Mouse (Mus musculus): ENCODE measurements around the gene Tesc. TPM values are rescaled to one million over a fixed set of nuclear protein-coding genes. Genes with fewer than 3 reads are reported as not detected.
A peak's percentile ranks its signal among the peaks of the same experiment; 100 is the strongest.

The Tesc gene
- polyA plus RNA-seq, 1 experiment from 2014 or later: 14.5 TPM

GRCm38 (mm10) chr5:117989773-117990172 is 37.8 kb upstream of the Tesc start:
- Histone ChIP-seq H3K36me3 (ENCODE audit: control insufficient read depth, insufficient read depth, low read length) (peaks cover 100% of the 10 kb centered on the region), H3K27me3 (ENCODE audit: control insufficient read depth, insufficient read depth, low read length) (no peaks in the 10 kb centered on the region), H3K4me2 (ENCODE audit: low read length) (no peak overlapping the region), H3K4me3 (ENCODE audit: control insufficient read depth in 1 of 2, insufficient read depth in 1 of 2, low read depth in 1 of 2, low read length in 2 of 2) (no peak overlapping the region), H3K27ac (replicated peaks in 1 of 2; ENCODE audit: control insufficient read depth in 1 of 2, insufficient read depth in 1 of 2, low read depth in 2 of 2, low read length in 2 of 2) (no peak overlapping the region), H3K9me3 (ENCODE audit: control insufficient read depth, low read length) (no peaks in the 10 kb centered on the region), H3K9ac (ENCODE audit: low read length) (no peak overlapping the region), H3K4me1 (ENCODE audit: control insufficient read depth in 2 of 2, insufficient read depth in 2 of 2, low read length in 2 of 2) (no peaks in the 10 kb centered on the region; a peak in 1 of 4 replicates)
- ATAC-seq (ENCODE audit: insufficient number of reproducible peaks, insufficient read depth, low FRiP score, low read depth): no peak
- WGBS: 75% methylated on average over 6 of the region's 6 CpGs

- Histone ChIP-seq H3K4me2 (ENCODE audit: low read length) (no peak overlapping the region), H3K9me3 (ENCODE audit: control insufficient read depth, low read length) (no peaks in the 10 kb centered on the region), H3K4me3 (ENCODE audit: control insufficient read depth in 1 of 2, insufficient read depth in 1 of 2, low read depth in 1 of 2, low read length in 2 of 2) (no peak overlapping the region), H3K27ac (replicated peaks in 1 of 2; ENCODE audit: control insufficient read depth in 1 of 2, insufficient read depth in 1 of 2, low read depth in 2 of 2, low read length in 2 of 2) (no peak overlapping the region), H3K36me3 (ENCODE audit: control insufficient read depth, insufficient read depth, low read length) (peaks cover 100% of the 10 kb centered on the region), H3K27me3 (ENCODE audit: control insufficient read depth, insufficient read depth, low read length) (no peaks in the 10 kb centered on the region), H3K4me1 (ENCODE audit: control insufficient read depth in 2 of 2, insufficient read depth in 2 of 2, low read length in 2 of 2) (no peaks in the 10 kb centered on the region; a peak in 1 of 4 replicates), H3K9ac (ENCODE audit: low read length) (no peak overlapping the region)
- no peak for ATAC-seq (ENCODE audit: insufficient number of reproducible peaks, insufficient read depth, low FRiP score, low read depth)
- 86% methylated on average over 3 of the region's 3 CpGs for WGBS
These were observed 36.6 kb upstream of the Tesc start for GRCm38 (mm10) chr5:117990957-117991356.

GRCm38 (mm10) chr5:117993550-117993949 is 34.0 kb upstream of the Tesc start:
- no peak for ATAC-seq (ENCODE audit: insufficient number of reproducible peaks, insufficient read depth, low FRiP score, low read depth)
- Histone ChIP-seq H3K36me3 (ENCODE audit: control insufficient read depth, insufficient read depth, low read length) (peaks cover 99% of the 10 kb centered on the region), H3K27ac (replicated peaks in 1 of 2; ENCODE audit: control insufficient read depth in 1 of 2, insufficient read depth in 1 of 2, low read depth in 2 of 2, low read length in 2 of 2) (no peak overlapping the region), H3K9me3 (ENCODE audit: control insufficient read depth, low read length) (no peaks in the 10 kb centered on the region), H3K4me2 (ENCODE audit: low read length) (no peak overlapping the region), H3K27me3 (ENCODE audit: control insufficient read depth, insufficient read depth, low read length) (no peaks in the 10 kb centered on the region), H3K4me1 (ENCODE audit: control insufficient read depth in 2 of 2, insufficient read depth in 2 of 2, low read length in 2 of 2) (peaks cover 6 to 12% of the 10 kb centered on the region in 2 experiments; a peak in 3 of 4 replicates), H3K4me3 (ENCODE audit: control insufficient read depth in 1 of 2, insufficient read depth in 1 of 2, low read depth in 1 of 2, low read length in 2 of 2) (no peak overlapping the region), H3K9ac (ENCODE audit: low read length) (no peak overlapping the region)
- 88% methylated on average over 6 of the region's 6 CpGs for WGBS

- H3K36me3 ChIP-seq (ENCODE audit: control insufficient read depth, insufficient read depth, low read length): peaks cover 99% of the 10 kb centered on the region
- H3K27ac ChIP-seq (replicated peaks in 1 of 2; ENCODE audit: control insufficient read depth in 1 of 2, insufficient read depth in 1 of 2, low read depth in 2 of 2, low read length in 2 of 2): no peak overlapping the region
- no peak overlapping the region for H3K4me3 ChIP-seq (ENCODE audit: control insufficient read depth in 1 of 2, insufficient read depth in 1 of 2, low read depth in 1 of 2, low read length in 2 of 2)
- peaks cover 6 to 12% of the 10 kb centered on the region in 2 experiments; a peak in 3 of 4 replicates for H3K4me1 ChIP-seq (ENCODE audit: control insufficient read depth in 2 of 2, insufficient read depth in 2 of 2, low read length in 2 of 2)
- H3K4me2 ChIP-seq (ENCODE audit: low read length): no peak overlapping the region
- no peak for ATAC-seq (ENCODE audit: insufficient number of reproducible peaks, insufficient read depth, low FRiP score, low read depth)
- H3K27me3 ChIP-seq (ENCODE audit: control insufficient read depth, insufficient read depth, low read length): no peaks in the 10 kb centered on the region
- no peak overlapping the region for H3K9ac ChIP-seq (ENCODE audit: low read length)
- WGBS: 87% methylated on average over 8 of the region's 8 CpGs
- H3K9me3 ChIP-seq (ENCODE audit: control insufficient read depth, low read length): no peaks in the 10 kb centered on the region
These were observed 32.1 kb upstream of the Tesc start for GRCm38 (mm10) chr5:117995372-117995901.

GRCm38 (mm10) chr5:117995911-117996310 is 31.6 kb upstream of the Tesc start:
- Histone ChIP-seq H3K4me2 (ENCODE audit: low read length) (no peak overlapping the region), H3K36me3 (ENCODE audit: control insufficient read depth, insufficient read depth, low read length) (peaks cover 99% of the 10 kb centered on the region), H3K9me3 (ENCODE audit: control insufficient read depth, low read length) (no peaks in the 10 kb centered on the region), H3K27me3 (ENCODE audit: control insufficient read depth, insufficient read depth, low read length) (no peaks in the 10 kb centered on the region), H3K4me1 (ENCODE audit: control insufficient read depth in 2 of 2, insufficient read depth in 2 of 2, low read length in 2 of 2) (peaks cover 6 to 12% of the 10 kb centered on the region in 2 experiments; a peak in 3 of 4 replicates), H3K9ac (ENCODE audit: low read length) (no peak overlapping the region), H3K4me3 (ENCODE audit: control insufficient read depth in 1 of 2, insufficient read depth in 1 of 2, low read depth in 1 of 2, low read length in 2 of 2) (no peak overlapping the region), H3K27ac (replicated peaks in 1 of 2; ENCODE audit: control insufficient read depth in 1 of 2, insufficient read depth in 1 of 2, low read depth in 2 of 2, low read length in 2 of 2) (no peak overlapping the region)
- no peak for ATAC-seq (ENCODE audit: insufficient number of reproducible peaks, insufficient read depth, low FRiP score, low read depth)
- 84% methylated on average over 6 of the region's 6 CpGs for WGBS

- no peak overlapping the region for H3K4me2 ChIP-seq (ENCODE audit: low read length)
These were observed 31.0 kb upstream of the Tesc start for GRCm38 (mm10) chr5:117996581-117996980.

GRCm38 (mm10) chr5:117997434-117997970 is 30.0 kb upstream of the Tesc start:
- WGBS: 24% methylated on average over 10 of the region's 10 CpGs
- Histone ChIP-seq H3K27ac (replicated peaks in 1 of 2; ENCODE audit: control insufficient read depth in 1 of 2, insufficient read depth in 1 of 2, low read depth in 2 of 2, low read length in 2 of 2) (0 out of 4 replicates have a peak overlapping the region, but pooled peaks of 1 of the 2 experiments have one; percentile 9), H3K4me2 (ENCODE audit: low read length) (no peak overlapping the region), H3K9ac (ENCODE audit: low read length) (no peak overlapping the region), H3K4me1 (ENCODE audit: control insufficient read depth in 2 of 2, insufficient read depth in 2 of 2, low read length in 2 of 2) (peaks cover 6 to 12% of the 10 kb centered on the region in 2 experiments; a peak in 3 of 4 replicates), H3K36me3 (ENCODE audit: control insufficient read depth, insufficient read depth, low read length) (peaks cover 99% of the 10 kb centered on the region), H3K9me3 (ENCODE audit: control insufficient read depth, low read length) (no peaks in the 10 kb centered on the region), H3K27me3 (ENCODE audit: control insufficient read depth, insufficient read depth, low read length) (no peaks in the 10 kb centered on the region), H3K4me3 (ENCODE audit: control insufficient read depth in 1 of 2, insufficient read depth in 1 of 2, low read depth in 1 of 2, low read length in 2 of 2) (no peak overlapping the region)
- ATAC-seq (ENCODE audit: insufficient number of reproducible peaks, insufficient read depth, low FRiP score, low read depth): peak; percentile 39; the same call in 1 of the 2 replicates

More at GRCm38 (mm10) chr5:117996581-117996980, 31.0 kb upstream of the Tesc start:
- 84% methylated on average over 6 of the region's 6 CpGs for WGBS
- Histone ChIP-seq H3K9me3 (ENCODE audit: control insufficient read depth, low read length) (no peaks in the 10 kb centered on the region), H3K27ac (replicated peaks in 1 of 2; ENCODE audit: control insufficient read depth in 1 of 2, insufficient read depth in 1 of 2, low read depth in 2 of 2, low read length in 2 of 2) (no peak overlapping the region), H3K4me3 (ENCODE audit: control insufficient read depth in 1 of 2, insufficient read depth in 1 of 2, low read depth in 1 of 2, low read length in 2 of 2) (no peak overlapping the region), H3K4me1 (ENCODE audit: control insufficient read depth in 2 of 2, insufficient read depth in 2 of 2, low read length in 2 of 2) (peaks cover 6 to 12% of the 10 kb centered on the region in 2 experiments; a peak in 3 of 4 replicates), H3K36me3 (ENCODE audit: control insufficient read depth, insufficient read depth, low read length) (peaks cover 99% of the 10 kb centered on the region), H3K27me3 (ENCODE audit: control insufficient read depth, insufficient read depth, low read length) (no peaks in the 10 kb centered on the region), H3K9ac (ENCODE audit: low read length) (no peak overlapping the region)
- ATAC-seq (ENCODE audit: insufficient number of reproducible peaks, insufficient read depth, low FRiP score, low read depth): no peak
